Mouse (Mus musculus): ENCODE data around the gene Csnk1g2. TPM values are rescaled to one million over a fixed set of nuclear protein-coding genes. Genes with fewer than 3 reads are reported as not detected.
A peak's percentile ranks its signal among the peaks of the same experiment; 100 is the strongest.

Csnk1g2 gene
- polyA plus RNA-seq, 1 experiment from 2014 or later, result 64.6 TPM

DNA sequence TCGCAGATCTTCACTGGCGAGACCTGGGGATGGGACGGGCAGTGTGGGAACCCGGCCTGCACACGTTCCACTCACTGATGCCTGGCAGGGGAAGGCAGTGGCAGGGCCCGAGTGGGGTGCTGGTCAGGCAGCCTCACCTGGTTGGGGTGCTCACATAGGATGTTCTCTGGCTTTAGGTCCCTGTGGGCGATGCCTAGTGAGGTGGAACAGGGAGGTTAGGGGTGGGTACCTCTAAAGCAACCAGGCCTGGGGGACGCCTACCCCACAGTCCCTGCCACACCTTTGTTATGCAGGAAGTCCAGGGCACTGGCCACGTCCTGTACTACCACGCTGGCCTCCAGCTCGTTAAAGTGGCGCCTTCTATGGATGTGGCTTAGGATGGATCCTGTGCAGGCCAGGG, 46.4 kb downstream of the Csnk1g2 start:
- Histone ChIP-seq H3K4me2 (no peak overlapping the region), H3K36me3 (ENCODE audit: control insufficient read depth, insufficient read depth, low read length) (peaks cover 47% of the 10 kb centered on the region), H3K4me3 (ENCODE audit: low read depth, low read length) (no peak overlapping the region), H3K27me3 (ENCODE audit: control insufficient read depth, insufficient read depth, low read length) (no peaks in the 10 kb centered on the region), H3K27ac (ENCODE audit: low read depth, low read length) (no peak overlapping the region), H3K9me3 (replicated peaks; ENCODE audit: control insufficient read depth, low read length) (no peaks in the 10 kb centered on the region), H3K9ac (ENCODE audit: low read depth, low read length) (no peak overlapping the region), H3K4me1 (ENCODE audit: control insufficient read depth, insufficient read depth, low read length) (peaks cover 38% of the 10 kb centered on the region)
- no peak for ATAC-seq (replicated peaks; ENCODE audit: insufficient number of reproducible peaks, low FRiP score, low TSS enrichment)
- WGBS (ENCODE audit: insufficient replicate concordance), result 93% methylated on average over 12 of the region's 12 CpGs

DNA sequence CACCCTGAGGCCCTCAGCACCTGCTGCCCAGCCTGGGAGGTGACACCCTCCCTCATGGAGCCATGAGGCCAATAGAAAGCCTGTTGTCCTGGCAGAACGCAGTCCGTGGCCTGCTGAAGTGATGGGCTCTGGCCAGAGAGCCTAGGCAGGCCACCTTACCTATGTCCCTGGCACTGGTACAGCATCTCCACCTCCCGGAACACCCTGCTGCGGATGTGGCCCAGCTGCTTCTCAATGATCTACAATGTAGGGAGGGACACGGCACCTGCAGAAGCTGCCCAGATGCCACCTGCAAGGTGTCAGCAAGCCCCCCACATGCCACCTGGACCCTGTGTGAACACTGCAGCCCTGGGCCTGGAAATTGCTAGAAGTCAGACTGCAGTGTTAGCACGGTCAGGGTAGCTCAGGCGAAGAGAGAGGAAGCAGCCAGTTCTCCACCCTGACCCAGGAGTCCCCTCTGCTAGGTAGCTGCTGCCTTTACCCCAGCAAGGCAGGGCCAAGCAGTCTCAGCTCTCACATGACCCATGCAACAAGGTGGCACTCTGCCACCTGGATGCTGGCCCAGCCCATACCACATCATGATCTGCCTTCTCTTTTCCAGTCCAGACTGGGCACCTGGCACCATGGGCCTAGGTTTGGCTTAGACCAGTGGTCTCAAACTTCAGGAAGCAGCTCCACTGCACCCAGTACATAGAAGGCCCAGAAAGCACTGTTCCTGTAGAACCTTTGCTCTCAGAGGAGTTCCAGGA, 47.3 kb downstream of the Csnk1g2 start:
- peaks cover 38% of the 10 kb centered on the region for H3K4me1 ChIP-seq (ENCODE audit: control insufficient read depth, insufficient read depth, low read length)
- 96% methylated on average over 7 of the region's 7 CpGs for WGBS (ENCODE audit: insufficient replicate concordance)
- H3K4me2 ChIP-seq, result no peak overlapping the region
- H3K9ac ChIP-seq (ENCODE audit: low read depth, low read length), result no peak overlapping the region
- H3K4me3 ChIP-seq (ENCODE audit: low read depth, low read length), result no peak overlapping the region
- no peak for ATAC-seq (replicated peaks; ENCODE audit: insufficient number of reproducible peaks, low FRiP score, low TSS enrichment)
- peaks cover 47% of the 10 kb centered on the region for H3K36me3 ChIP-seq (ENCODE audit: control insufficient read depth, insufficient read depth, low read length)
- H3K27me3 ChIP-seq (ENCODE audit: control insufficient read depth, insufficient read depth, low read length), result no peaks in the 10 kb centered on the region
- no peak overlapping the region for H3K27ac ChIP-seq (ENCODE audit: low read depth, low read length)
- no peaks in the 10 kb centered on the region for H3K9me3 ChIP-seq (replicated peaks; ENCODE audit: control insufficient read depth, low read length)

DNA sequence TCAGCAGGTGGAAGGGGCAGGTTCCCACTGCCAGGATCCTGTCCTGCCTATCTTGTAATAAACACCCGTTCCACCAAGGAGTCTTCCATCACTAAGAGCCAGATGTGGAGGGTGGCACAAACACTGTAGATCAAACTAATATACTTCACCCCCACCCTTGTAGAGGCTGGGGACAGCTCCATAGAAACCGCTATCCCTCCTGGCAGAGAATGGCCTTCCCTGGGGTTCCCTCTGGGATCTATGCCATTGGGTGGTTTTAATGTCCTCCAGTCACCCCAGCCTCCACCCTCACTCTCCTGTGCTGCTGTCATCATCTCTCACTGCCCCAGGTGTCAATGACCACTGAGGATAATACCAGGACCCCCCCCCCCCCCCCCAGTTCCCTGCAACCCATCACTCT, 47.9 kb downstream of the Csnk1g2 start:
- 96% methylated on average over 2 of the region's 2 CpGs for WGBS (ENCODE audit: insufficient replicate concordance)
- Histone ChIP-seq H3K4me2 (no peak overlapping the region), H3K36me3 (ENCODE audit: control insufficient read depth, insufficient read depth, low read length) (peaks cover 47% of the 10 kb centered on the region), H3K4me1 (ENCODE audit: control insufficient read depth, insufficient read depth, low read length) (peaks cover 36% of the 10 kb centered on the region), H3K27me3 (ENCODE audit: control insufficient read depth, insufficient read depth, low read length) (no peaks in the 10 kb centered on the region), H3K27ac (ENCODE audit: low read depth, low read length) (no peak overlapping the region), H3K9me3 (replicated peaks; ENCODE audit: control insufficient read depth, low read length) (no peaks in the 10 kb centered on the region), H3K9ac (ENCODE audit: low read depth, low read length) (no peak overlapping the region), H3K4me3 (ENCODE audit: low read depth, low read length) (no peak overlapping the region)
- ATAC-seq (replicated peaks; ENCODE audit: insufficient number of reproducible peaks, low FRiP score, low TSS enrichment), result no peak

DNA sequence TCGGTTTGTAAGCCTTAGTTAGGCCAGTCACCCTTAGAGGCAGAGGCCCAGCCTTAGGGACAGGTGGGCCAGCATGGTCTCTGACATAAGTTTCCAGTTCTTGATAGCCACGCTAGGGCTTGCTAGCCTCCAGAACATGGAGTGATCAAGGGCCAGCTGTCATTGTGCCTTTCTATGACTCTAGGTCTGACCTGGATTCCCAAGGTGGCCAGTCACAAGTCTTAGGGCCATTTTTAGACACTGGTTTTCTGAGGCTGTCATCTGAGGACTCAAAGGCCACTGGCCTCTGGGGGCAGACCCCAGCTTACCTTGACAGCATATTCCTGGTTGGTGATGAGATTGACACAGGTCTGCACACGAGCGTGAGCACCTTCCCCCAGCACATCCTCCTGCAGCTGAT, 48.6 kb downstream of the Csnk1g2 start:
- Histone ChIP-seq H3K9ac (ENCODE audit: low read depth, low read length) (no peak overlapping the region), H3K36me3 (ENCODE audit: control insufficient read depth, insufficient read depth, low read length) (peaks cover 44% of the 10 kb centered on the region), H3K4me1 (ENCODE audit: control insufficient read depth, insufficient read depth, low read length) (peaks cover 28% of the 10 kb centered on the region), H3K9me3 (replicated peaks; ENCODE audit: control insufficient read depth, low read length) (no peaks in the 10 kb centered on the region), H3K27me3 (ENCODE audit: control insufficient read depth, insufficient read depth, low read length) (no peaks in the 10 kb centered on the region), H3K4me2 (no peak overlapping the region), H3K27ac (ENCODE audit: low read depth, low read length) (no peak overlapping the region), H3K4me3 (ENCODE audit: low read depth, low read length) (no peak overlapping the region)
- WGBS (ENCODE audit: insufficient replicate concordance), result 86% methylated on average over 4 of the region's 4 CpGs
- no peak for ATAC-seq (replicated peaks; ENCODE audit: insufficient number of reproducible peaks, low FRiP score, low TSS enrichment)

DNA sequence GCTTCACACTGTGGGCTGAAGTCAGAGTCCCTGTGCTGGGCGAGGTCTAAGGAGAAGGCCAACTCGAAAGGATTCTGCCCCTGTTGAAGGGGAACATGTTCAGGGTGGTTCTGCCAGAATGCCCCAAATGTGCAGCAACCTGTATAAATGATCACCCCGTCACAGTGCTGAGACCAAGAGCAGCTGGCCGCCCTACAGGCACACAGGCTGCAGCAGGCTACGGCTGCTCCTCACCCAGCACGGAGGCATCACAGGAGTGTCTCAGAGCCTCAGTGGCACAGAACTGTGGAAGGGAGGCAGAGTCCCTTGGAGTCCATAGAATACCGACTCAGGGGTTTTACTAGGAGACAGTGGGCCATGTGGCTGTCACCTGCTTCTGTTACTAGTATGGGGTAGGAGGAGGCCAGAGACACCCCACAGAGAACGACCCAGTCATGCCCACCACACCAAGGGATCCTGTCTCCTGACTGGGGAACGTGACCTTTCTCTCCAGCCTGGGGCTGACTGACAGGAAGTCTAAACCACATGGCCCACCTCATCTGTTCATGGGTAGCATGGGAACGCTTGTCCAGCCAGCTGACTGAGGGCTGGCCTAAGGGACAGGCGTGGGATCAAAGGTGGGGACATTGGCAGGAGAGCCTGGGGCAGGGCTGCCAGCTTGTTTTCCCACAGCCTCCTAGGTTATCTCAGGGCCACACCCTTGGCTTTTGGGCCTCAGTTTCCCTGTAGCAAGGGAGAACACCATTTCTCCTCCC, 49.5 kb downstream of the Csnk1g2 start:
- no peak overlapping the region for H3K4me3 ChIP-seq (ENCODE audit: low read depth, low read length)
- 84% methylated on average over 11 of the region's 11 CpGs for WGBS (ENCODE audit: insufficient replicate concordance)
- no peak overlapping the region for H3K27ac ChIP-seq (ENCODE audit: low read depth, low read length)
- H3K9ac ChIP-seq (ENCODE audit: low read depth, low read length), result no peak overlapping the region; the same call in 1 of the 2 replicates
- peaks cover 29% of the 10 kb centered on the region for H3K4me1 ChIP-seq (ENCODE audit: control insufficient read depth, insufficient read depth, low read length)
- H3K4me2 ChIP-seq, result no peak overlapping the region
- no peak for ATAC-seq (replicated peaks; ENCODE audit: insufficient number of reproducible peaks, low FRiP score, low TSS enrichment)
- peaks cover 37% of the 10 kb centered on the region for H3K36me3 ChIP-seq (ENCODE audit: control insufficient read depth, insufficient read depth, low read length)
- no peaks in the 10 kb centered on the region for H3K9me3 ChIP-seq (replicated peaks; ENCODE audit: control insufficient read depth, low read length)
- no peaks in the 10 kb centered on the region for H3K27me3 ChIP-seq (ENCODE audit: control insufficient read depth, insufficient read depth, low read length)

DNA sequence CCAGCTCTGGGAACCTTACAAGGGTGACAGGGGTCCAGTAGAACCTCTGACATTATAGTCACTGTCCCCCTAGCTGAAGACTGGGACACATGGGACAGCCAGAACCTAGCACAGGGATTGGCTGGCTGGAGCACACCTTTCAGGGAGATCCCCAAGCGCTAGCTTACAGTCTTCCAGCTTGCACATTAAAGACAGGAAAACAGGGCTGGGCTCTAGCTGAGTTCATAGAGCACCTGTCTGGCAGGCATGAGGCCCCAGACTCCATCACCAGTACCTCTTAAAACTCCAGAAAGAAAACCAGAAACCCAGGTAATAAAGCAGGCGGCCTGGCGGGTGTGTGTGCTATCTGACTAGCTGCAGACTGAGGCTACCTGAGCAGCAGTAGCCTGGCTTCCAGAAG, 51.1 kb downstream of the Csnk1g2 start:
- H3K36me3 ChIP-seq (ENCODE audit: control insufficient read depth, insufficient read depth, low read length), result peaks cover 22% of the 10 kb centered on the region

DNA sequence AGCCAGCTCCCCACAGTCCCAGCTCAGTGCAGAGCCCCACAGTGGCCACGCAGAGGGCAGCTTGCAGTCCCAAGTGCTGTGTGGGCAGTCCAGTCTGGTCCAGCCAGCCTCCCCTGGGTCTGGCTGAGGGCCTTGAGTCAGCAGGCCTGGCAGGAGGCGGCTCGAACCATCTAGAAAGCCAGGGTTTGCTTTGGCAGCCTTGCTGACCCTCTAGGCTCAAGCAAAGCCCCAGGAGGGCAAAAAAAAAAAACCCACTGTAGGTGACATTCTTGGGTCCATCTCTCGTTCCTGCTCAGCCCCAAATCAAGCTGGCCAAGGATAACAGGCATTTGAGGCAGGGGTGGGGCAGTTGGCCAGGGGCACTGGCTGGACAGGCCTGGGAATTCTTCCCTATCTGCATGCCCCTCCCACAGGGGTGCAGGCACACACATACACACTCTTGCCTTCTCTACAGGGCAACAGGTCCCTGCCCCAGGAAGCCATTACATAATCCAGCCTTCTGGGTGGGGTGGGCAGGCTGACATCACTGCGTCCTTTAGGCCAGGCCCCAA, 51.6 kb downstream of the Csnk1g2 start:
- Histone ChIP-seq H3K36me3 (ENCODE audit: control insufficient read depth, insufficient read depth, low read length) (peaks cover 17% of the 10 kb centered on the region), H3K27ac (ENCODE audit: low read depth, low read length) (0 out of 2 replicates have a peak overlapping the region, but pooled peaks have one; percentile 10), H3K9me3 (replicated peaks; ENCODE audit: control insufficient read depth, low read length) (no peaks in the 10 kb centered on the region), H3K4me2 (peak overlapping the region; percentile 92), H3K4me3 (ENCODE audit: low read depth, low read length) (peak overlapping the region; percentile 97), H3K9ac (ENCODE audit: low read depth, low read length) (peak overlapping the region; percentile 94), H3K27me3 (ENCODE audit: control insufficient read depth, insufficient read depth, low read length) (no peaks in the 10 kb centered on the region), H3K4me1 (ENCODE audit: control insufficient read depth, insufficient read depth, low read length) (peaks cover 49% of the 10 kb centered on the region)
- ATAC-seq (replicated peaks; ENCODE audit: insufficient number of reproducible peaks, low FRiP score, low TSS enrichment), result no peak
- 59% methylated on average over 5 of the region's 5 CpGs for WGBS (ENCODE audit: insufficient replicate concordance)

More for the DNA sequence above, 51.1 kb downstream of the Csnk1g2 start:
- no peak for ATAC-seq (replicated peaks; ENCODE audit: insufficient number of reproducible peaks, low FRiP score, low TSS enrichment)
- H3K4me1 ChIP-seq (ENCODE audit: control insufficient read depth, insufficient read depth, low read length), result peaks cover 43% of the 10 kb centered on the region
- peak overlapping the region; percentile 97; the same call in 1 of the 2 replicates for H3K4me3 ChIP-seq (ENCODE audit: low read depth, low read length)
- H3K27me3 ChIP-seq (ENCODE audit: control insufficient read depth, insufficient read depth, low read length), result no peaks in the 10 kb centered on the region
- H3K9ac ChIP-seq (ENCODE audit: low read depth, low read length), result peak overlapping the region; percentile 62; the same call in 1 of the 2 replicates
- peak overlapping the region; percentile 92 for H3K4me2 ChIP-seq
- 0 out of 2 replicates have a peak overlapping the region, but pooled peaks have one; percentile 10 for H3K27ac ChIP-seq (ENCODE audit: low read depth, low read length)
- H3K9me3 ChIP-seq (replicated peaks; ENCODE audit: control insufficient read depth, low read length), result no peaks in the 10 kb centered on the region
- WGBS (ENCODE audit: insufficient replicate concordance), result 92% methylated on average over 3 of the region's 3 CpGs

DNA sequence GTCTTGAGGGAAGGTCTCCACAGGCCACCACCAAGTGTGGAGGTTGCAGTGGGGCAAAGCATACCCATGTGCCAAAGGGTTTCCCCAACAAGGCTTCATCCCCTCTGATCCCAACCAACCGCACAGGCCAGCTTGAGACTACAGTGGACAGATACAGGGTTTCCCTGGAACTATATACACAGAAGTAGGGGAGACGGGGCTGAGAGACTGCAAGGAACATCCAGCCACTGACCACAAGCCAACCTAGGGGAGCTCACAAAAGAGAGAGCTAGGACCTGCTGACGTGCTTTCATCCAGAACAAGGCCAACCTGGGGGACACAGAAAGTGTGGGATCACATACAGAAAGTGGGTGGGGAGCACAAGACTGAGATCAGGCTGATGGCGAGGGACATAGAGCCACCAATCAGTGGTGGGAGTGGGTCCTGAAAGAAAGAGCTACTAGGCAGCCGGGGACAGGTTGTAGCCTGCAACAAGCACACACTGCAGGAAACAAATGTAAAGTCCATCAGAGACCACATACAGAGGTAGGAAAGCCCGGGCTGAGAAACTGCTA, 52.3 kb downstream of the Csnk1g2 start:
- H3K9me3 ChIP-seq (replicated peaks; ENCODE audit: control insufficient read depth, low read length), result no peaks in the 10 kb centered on the region
- peak overlapping the region; percentile 94 for H3K9ac ChIP-seq (ENCODE audit: low read depth, low read length)
- H3K4me3 ChIP-seq (ENCODE audit: low read depth, low read length), result peak overlapping the region; percentile 97
- peak overlapping the region; percentile 79 for H3K27ac ChIP-seq (ENCODE audit: low read depth, low read length)
- no peak for ATAC-seq (replicated peaks; ENCODE audit: insufficient number of reproducible peaks, low FRiP score, low TSS enrichment)
- peaks cover 11% of the 10 kb centered on the region for H3K36me3 ChIP-seq (ENCODE audit: control insufficient read depth, insufficient read depth, low read length)
- no peaks in the 10 kb centered on the region for H3K27me3 ChIP-seq (ENCODE audit: control insufficient read depth, insufficient read depth, low read length)
- WGBS (ENCODE audit: insufficient replicate concordance), result 22% methylated on average over 6 of the region's 6 CpGs
- H3K4me2 ChIP-seq, result peak overlapping the region; percentile 92
- peaks cover 56% of the 10 kb centered on the region for H3K4me1 ChIP-seq (ENCODE audit: control insufficient read depth, insufficient read depth, low read length)
